In genomic region chr10:87325769-87326168, GRCm38 (mm10) we compare ENCODE assay signal across 18 mouse cellular contexts.
A peak's percentile ranks its signal among the peaks of the same experiment; 100 is the strongest.
DNase-seq lines count a peak whose midpoint lies in the region; ATAC-seq lines count a peak whose summit lies in the region.
"Had no signal": no experiment of that assay in that cellular context is flagged by ENCODE, and none has a peak within 500 bp of the region (broad histone marks: within the 10 kb centered on the region; RNA-seq: fewer than 3 reads in every experiment).

No protein-coding gene starts in this region.

- H3K9ac ChIP-seq in midbrain, embryonic 13.5 days (replicated peaks) = no peak overlapping the region
- no peak overlapping the region for H3K9ac ChIP-seq in midbrain, embryonic 11.5 days (ENCODE audit: low read length)
- H3K9ac ChIP-seq in forebrain, embryonic 11.5 days (ENCODE audit: low read length) = no peak overlapping the region
- H3K9ac ChIP-seq in hindbrain, embryonic 14.5 days = no peak overlapping the region
- H3K9ac ChIP-seq: embryonic facial prominence, embryonic 15.5 days; liver, embryonic 12.5 days; lung, embryonic 14.5 days; midbrain, embryonic 15.5 days had no signal

- H3K4me3 ChIP-seq in midbrain, embryonic 13.5 days (replicated peaks) = no peak overlapping the region
- no peak overlapping the region for H3K4me3 ChIP-seq in midbrain, embryonic 11.5 days (ENCODE audit: low read depth, low read length)
- no peak overlapping the region for H3K4me3 ChIP-seq in forebrain, embryonic 11.5 days (ENCODE audit: low read depth, low read length)
- H3K4me3 ChIP-seq in hindbrain, embryonic 14.5 days (replicated peaks; ENCODE audit: low read length) = no peak overlapping the region
- H3K4me3 ChIP-seq: embryonic facial prominence, embryonic 15.5 days; liver, embryonic 12.5 days; midbrain, embryonic 15.5 days had no signal

- H3K4me2 ChIP-seq in midbrain, embryonic 13.5 days (replicated peaks) = 0 out of 2 replicates have a peak overlapping the region, but pooled peaks have one; percentile 5
- no peak overlapping the region for H3K4me2 ChIP-seq in midbrain, embryonic 11.5 days
- H3K4me2 ChIP-seq in forebrain, embryonic 11.5 days (ENCODE audit: low read depth, low read length, severe bottlenecking) = no peak overlapping the region; the same call in 1 of the 2 replicates
- no peak overlapping the region for H3K4me2 ChIP-seq in hindbrain, embryonic 14.5 days (replicated peaks)
- H3K4me2 ChIP-seq: embryonic facial prominence, embryonic 15.5 days; liver, embryonic 12.5 days; lung, embryonic 14.5 days; midbrain, embryonic 15.5 days had no signal

- WGBS in midbrain, embryonic 13.5 days = 57% methylated on average over 6 of the region's 6 CpGs
- 72% methylated on average over 6 of the region's 6 CpGs for WGBS in midbrain, embryonic 11.5 days
- 31% methylated on average over 6 of the region's 6 CpGs for WGBS in forebrain, embryonic 11.5 days
- 47% methylated on average over 6 of the region's 6 CpGs for whole genome bisulfite sequencing in hindbrain, embryonic 14.5 days

- 0 out of 2 replicates have a peak, but pooled peaks cover 6% of the 10 kb centered on the region for H3K4me1 ChIP-seq in midbrain, embryonic 13.5 days (replicated peaks)
- H3K4me1 ChIP-seq in midbrain, embryonic 11.5 days (ENCODE audit: control insufficient read depth, insufficient read depth, low read length) = no peaks in the 10 kb centered on the region
- H3K4me1 ChIP-seq in forebrain, embryonic 11.5 days (replicated peaks; ENCODE audit: control insufficient read depth, insufficient read depth, low read length) = peaks cover 14% of the 10 kb centered on the region; the same call in 1 of the 2 replicates
- H3K4me1 ChIP-seq in hindbrain, embryonic 14.5 days (replicated peaks; ENCODE audit: control insufficient read depth, insufficient read depth, low read length) = no peaks in the 10 kb centered on the region
- H3K4me1 ChIP-seq: embryonic facial prominence, embryonic 15.5 days; liver, embryonic 12.5 days; midbrain, embryonic 15.5 days had no signal

- H3K9me3 ChIP-seq in midbrain, embryonic 13.5 days = no peaks in the 10 kb centered on the region
- no peaks in the 10 kb centered on the region for H3K9me3 ChIP-seq in midbrain, embryonic 11.5 days (ENCODE audit: control insufficient read depth, low read length)
- H3K9me3 ChIP-seq in forebrain, embryonic 11.5 days (ENCODE audit: control insufficient read depth, low read length) = no peaks in the 10 kb centered on the region
- no peaks in the 10 kb centered on the region for H3K9me3 ChIP-seq in hindbrain, embryonic 14.5 days (ENCODE audit: control insufficient read depth, low read length)
- H3K9me3 ChIP-seq: embryonic facial prominence, embryonic 15.5 days; liver, embryonic 12.5 days; midbrain, embryonic 15.5 days had no signal

- no peak for DNase-seq in midbrain, embryonic 11.5 days (ENCODE audit: low spot score, missing footprints)
- peak; percentile 65 for DNase-seq in forebrain, embryonic 11.5 days (ENCODE audit: low spot score)
- peak; percentile 26 for DNase-seq in hindbrain, embryonic 14.5 days (ENCODE audit: low spot score)
- DNase-seq in retina, embryonic 14.5 days (ENCODE audit: low spot score) = peak; percentile 43
- DNase-seq in gastrocnemius, postnatal 25 days = no peak
- DNase-seq: B cell, adult 2 months; cerebellum, adult 9-11 months; embryo, embryonic 11 days; gastrocnemius, postnatal 14 days; lung, embryonic 14.5 days; lung, postnatal 4 days; right cerebral cortex, postnatal 4 days had no signal

- no peak for ATAC-seq in midbrain, embryonic 13.5 days
- no peak for ATAC-seq in midbrain, embryonic 11.5 days (ENCODE audit: low FRiP score)
- ATAC-seq in forebrain, embryonic 11.5 days (replicated peaks; ENCODE audit: low FRiP score) = peak; percentile 44
- peak; percentile 43; the same call in 1 of the 2 replicates for ATAC-seq in hindbrain, embryonic 14.5 days (ENCODE audit: low FRiP score)
- ATAC-seq in megakaryocyte, adult 5-6 weeks (ENCODE audit: poor library complexity, severe bottlenecking) = no peak
- ATAC-seq: inflammation-experienced regulatory T-cells, adult 6 months; liver, embryonic 12.5 days; midbrain, embryonic 15.5 days had no signal

- H3K36me3 ChIP-seq in midbrain, embryonic 13.5 days = no peaks in the 10 kb centered on the region
- H3K36me3 ChIP-seq in midbrain, embryonic 11.5 days (ENCODE audit: control insufficient read depth, insufficient read depth, low read length) = no peaks in the 10 kb centered on the region
- no peaks in the 10 kb centered on the region for H3K36me3 ChIP-seq in forebrain, embryonic 11.5 days (ENCODE audit: control insufficient read depth, insufficient read depth, low read length)
- H3K36me3 ChIP-seq in hindbrain, embryonic 14.5 days (replicated peaks; ENCODE audit: control insufficient read depth, insufficient read depth) = no peaks in the 10 kb centered on the region
- H3K36me3 ChIP-seq: embryonic facial prominence, embryonic 15.5 days; liver, embryonic 12.5 days; midbrain, embryonic 15.5 days had no signal

- H3K27me3 ChIP-seq in midbrain, embryonic 13.5 days = no peaks in the 10 kb centered on the region
- H3K27me3 ChIP-seq in midbrain, embryonic 11.5 days (ENCODE audit: control insufficient read depth, insufficient read depth, low read length) = no peaks in the 10 kb centered on the region
- H3K27me3 ChIP-seq in forebrain, embryonic 11.5 days (ENCODE audit: control insufficient read depth, insufficient read depth, low read length) = no peaks in the 10 kb centered on the region
- no peaks in the 10 kb centered on the region for H3K27me3 ChIP-seq in hindbrain, embryonic 14.5 days (ENCODE audit: control insufficient read depth, insufficient read depth, low read length)
- H3K27me3 ChIP-seq: embryonic facial prominence, embryonic 15.5 days; liver, embryonic 12.5 days; midbrain, embryonic 15.5 days had no signal

- no peak overlapping the region for H3K27ac ChIP-seq in midbrain, embryonic 13.5 days
- no peak overlapping the region for H3K27ac ChIP-seq in midbrain, embryonic 11.5 days (ENCODE audit: low read depth, low read length)
- H3K27ac ChIP-seq in forebrain, embryonic 11.5 days (ENCODE audit: low read depth, low read length) = peak overlapping the region; percentile 37; the same call in 1 of the 2 replicates
- 0 out of 2 replicates have a peak overlapping the region, but pooled peaks have one; percentile 21 for H3K27ac ChIP-seq in hindbrain, embryonic 14.5 days
- H3K27ac ChIP-seq: embryonic facial prominence, embryonic 15.5 days; liver, embryonic 12.5 days; midbrain, embryonic 15.5 days had no signal

Comparison
In these comparisons a context has a peak if more than half of its experiments do, and no peak if none do; other contexts are left out.
1. ATAC-seq: peak in forebrain, embryonic 11.5 days (single experiment) and hindbrain, embryonic 14.5 days (single experiment); none in midbrain, embryonic 13.5 days (single experiment), midbrain, embryonic 11.5 days (single experiment) and megakaryocyte, adult 5-6 weeks (single experiment).
2. H3K27ac ChIP-seq: peak in forebrain, embryonic 11.5 days (single experiment) and hindbrain, embryonic 14.5 days (single experiment); none in midbrain, embryonic 13.5 days (single experiment) and midbrain, embryonic 11.5 days (single experiment).
3. DNase-seq: peak in forebrain, embryonic 11.5 days (single experiment), hindbrain, embryonic 14.5 days (single experiment) and retina, embryonic 14.5 days (single experiment); none in midbrain, embryonic 11.5 days (single experiment) and gastrocnemius, postnatal 25 days (single experiment).